Mouse (Mus musculus) adrenal gland, adult 18-20 months (tissue): ENCODE data around the gene Skp1a. TPM values are rescaled to one million over a fixed set of nuclear protein-coding genes. Genes with fewer than 3 reads are reported as not detected.

Source experiments
- DNase-seq, 2 experiments: peaks; one replicate each; pipeline ENCODE4 v3.0.0; 2021 to 2022; ENCODE audit warnings: low spot score in 2 of 2
- total RNA-seq, 2 experiments: library from RNA; stranded (reverse); gene quantifications; 1 replicate in 1 of 2; 2 replicates in 1 of 2; pipeline ENCODE4 v1.2.3; 2021

Skp1a gene
- total RNA-seq, 2 experiments from 2014 or later = 471 to 498 TPM

DNA sequence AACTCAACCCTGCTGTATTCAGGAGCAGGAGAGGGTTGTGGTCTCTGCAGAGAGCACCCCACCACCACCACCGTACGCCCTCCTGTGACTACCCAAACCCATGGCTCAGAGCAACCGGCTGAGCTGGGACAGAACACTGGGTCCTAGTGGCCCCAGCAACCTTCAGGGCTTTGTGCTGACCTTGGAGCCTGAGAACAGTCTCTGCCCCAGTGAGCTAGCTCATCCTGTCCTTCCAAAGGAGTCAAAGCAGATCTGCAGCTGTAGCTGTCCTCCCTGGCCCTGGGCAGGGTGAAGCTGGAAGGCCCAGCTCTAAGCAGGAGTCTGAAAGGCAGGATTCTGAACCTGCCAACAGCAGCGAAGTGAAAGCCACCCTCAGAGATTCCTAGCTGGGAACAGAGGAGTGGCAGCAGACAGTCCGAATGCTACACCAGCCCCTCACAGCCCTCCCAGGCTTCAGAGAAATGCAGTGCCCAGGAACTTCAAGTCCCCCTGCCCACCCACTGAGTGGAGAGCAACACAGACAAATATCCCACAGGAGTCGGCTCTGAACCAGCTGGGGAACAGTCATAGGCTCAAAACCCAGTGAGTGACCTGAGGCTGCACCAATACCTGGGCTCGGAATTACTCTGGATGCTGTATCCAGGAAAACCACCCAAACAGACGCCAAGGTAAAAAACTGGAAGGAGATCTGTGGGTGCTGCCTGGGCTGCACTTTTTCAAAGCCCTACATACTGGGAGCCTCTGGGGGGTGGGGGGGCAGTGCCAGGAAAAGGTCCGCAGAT lies 44.2 kb downstream of the Skp1a start:
- no peak for DNase-seq

DNA sequence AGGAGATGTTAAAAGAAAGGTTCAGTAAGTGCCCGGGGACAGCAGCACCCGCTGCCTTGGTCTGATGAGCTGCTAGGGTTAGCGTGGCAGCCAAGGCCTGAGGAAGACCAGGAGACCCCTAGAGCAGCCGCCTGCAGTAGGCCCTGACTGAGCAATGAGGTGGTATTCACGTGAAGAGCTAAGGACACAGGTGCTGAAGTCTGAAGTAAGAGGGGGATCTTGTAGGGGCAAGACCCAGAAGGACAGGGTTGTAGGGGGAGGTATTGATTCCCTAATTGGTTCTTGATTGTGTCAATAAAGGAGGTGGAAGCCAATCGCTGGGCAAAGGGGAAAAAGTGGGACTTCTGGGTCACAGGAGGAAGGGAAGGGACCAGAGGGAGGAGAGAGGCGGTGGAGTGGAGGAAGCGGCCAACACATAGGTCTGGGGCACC lies 45.2 kb downstream of the Skp1a start:
- no peak for DNase-seq

DNA sequence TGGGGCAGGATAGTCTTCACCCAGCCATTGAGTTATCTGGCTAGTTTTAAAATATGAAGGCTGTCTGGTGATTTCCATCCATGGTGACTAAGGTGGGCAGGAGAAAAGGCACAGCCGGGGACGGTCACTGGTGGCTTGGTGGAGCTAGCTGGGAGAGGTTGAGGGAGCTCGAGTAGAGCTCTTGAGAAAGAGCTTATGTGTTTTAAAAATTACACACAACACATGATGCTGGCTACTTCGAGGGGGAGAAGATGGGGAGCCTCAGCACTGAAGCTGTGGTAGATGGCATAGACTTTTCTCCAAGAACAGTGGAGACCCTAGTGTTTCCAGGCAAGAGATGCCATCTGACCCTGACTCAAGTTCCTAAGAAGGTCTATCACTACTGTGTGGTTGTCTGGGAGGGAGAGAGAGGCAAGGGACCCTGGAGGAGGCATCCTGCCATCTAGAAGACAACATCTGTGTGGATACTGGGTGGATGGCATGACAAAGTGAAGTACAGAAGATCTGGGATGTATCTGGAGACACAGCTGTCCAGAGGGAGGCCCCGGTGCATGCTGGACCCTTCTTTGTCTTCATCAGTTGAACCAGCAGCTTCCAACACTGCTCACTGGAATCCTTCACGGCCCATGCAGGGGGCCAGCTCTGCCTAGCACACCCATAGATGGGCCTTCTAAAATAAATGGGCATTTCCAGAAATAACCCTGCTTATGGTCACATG lies 45.8 kb downstream of the Skp1a start:
- DNase-seq = no peak

DNA sequence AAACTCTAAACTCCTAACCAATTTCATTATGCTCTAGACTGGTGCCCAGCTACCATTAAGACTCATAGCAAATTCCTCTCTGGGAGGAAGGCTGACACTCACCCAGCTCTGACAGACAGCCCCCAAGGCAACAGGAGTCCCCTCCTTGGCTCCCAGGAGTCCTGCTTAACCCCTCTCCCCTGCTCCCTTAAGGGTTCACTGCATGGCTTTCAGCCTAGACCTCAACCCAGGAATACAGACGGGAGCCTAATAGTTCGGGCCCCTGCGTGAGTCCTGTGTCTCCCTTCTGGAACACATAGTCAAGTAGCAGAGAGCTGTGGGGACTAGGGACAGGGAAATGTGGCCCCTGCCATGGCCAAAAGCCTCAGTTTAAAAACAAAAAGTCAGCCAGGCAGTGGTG lies 46.4 kb downstream of the Skp1a start:
- DNase-seq = no peak

DNA sequence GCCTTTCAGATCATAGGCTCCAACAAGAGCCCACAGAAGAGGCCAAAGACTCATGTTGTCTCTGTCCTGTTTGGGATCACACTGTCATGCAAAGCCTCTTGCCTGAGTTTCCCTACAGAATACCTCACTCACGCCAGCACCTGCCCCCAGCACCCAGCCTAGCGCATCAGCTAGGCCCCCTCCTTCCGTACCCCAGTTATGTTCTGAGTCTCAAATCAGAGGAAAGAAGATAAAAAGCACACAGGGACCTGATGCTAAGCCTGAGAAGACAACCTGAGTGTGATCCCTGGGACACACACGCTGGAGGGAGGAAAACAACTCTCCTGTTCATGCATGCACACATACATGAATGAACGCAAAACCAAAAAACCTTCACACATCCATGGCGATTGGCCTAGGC lies 47.2 kb downstream of the Skp1a start:
- no peak for DNase-seq

DNA sequence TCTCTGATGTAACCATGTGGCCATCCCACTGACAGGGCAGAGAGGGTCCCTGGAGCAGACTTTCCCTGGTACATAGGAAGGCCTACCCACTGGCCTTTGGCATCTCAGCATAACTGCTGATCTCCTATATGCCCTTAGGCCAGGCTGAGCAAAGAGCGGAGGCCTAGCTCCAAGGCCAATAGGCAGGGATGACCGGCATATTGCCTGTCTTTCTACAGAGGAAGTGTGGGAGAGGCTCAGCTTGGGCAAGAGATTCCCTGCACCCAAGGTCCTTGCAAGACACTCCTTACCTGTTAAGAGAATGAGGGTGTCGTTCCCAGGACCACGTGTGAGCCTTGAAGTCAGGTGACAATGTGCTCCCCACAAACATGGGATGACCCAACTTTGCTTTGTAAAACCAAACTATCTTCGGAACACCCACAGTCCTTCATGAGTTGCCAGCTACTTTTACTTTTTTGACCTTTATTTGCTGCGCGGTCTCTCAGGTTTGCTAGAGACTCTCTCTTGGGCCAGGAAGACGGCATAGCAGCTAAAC lies 47.9 kb downstream of the Skp1a start:
- DNase-seq = no peak

DNA sequence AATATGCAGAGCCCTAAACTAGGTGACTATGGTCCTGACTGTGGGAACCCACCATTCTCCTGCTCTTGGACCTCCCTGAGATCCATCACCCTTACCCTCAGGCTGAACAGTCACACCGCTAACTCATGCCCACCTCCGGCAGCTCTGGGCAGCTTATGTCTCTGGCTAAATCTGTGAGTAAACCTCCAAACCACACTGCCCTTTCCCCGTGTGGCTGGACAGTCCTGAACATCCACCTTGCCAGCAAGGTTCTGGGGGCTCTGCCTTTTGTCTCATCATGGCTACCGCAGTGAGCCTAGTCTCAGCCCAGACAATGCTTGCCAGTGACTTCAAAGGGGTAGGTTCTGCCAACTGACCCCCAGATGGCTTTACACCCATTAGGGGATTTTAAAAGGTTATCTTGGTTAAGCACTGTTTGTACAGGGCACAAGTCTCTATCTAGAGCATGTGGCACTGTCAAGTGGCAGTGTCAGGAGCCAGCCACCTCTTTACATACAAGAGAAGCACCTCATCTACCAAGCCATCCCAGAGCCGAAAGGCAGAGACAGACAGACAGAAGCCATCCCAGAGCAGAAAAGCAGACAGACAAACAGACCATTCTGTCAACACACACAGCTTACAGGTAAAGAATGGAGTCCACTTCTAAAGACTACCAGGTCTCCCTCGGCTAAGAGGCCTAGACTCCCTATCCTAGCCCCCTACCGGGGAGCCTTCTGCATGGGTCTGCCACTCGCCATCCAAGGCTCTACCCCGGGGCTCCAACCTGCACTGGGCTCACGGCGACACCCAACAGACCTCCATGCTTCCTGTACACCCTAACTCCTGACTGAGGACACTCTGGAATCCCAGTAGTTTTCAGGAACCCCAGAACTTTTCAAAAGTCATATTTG lies 49.0 kb downstream of the Skp1a start:
- no peak for DNase-seq

DNA sequence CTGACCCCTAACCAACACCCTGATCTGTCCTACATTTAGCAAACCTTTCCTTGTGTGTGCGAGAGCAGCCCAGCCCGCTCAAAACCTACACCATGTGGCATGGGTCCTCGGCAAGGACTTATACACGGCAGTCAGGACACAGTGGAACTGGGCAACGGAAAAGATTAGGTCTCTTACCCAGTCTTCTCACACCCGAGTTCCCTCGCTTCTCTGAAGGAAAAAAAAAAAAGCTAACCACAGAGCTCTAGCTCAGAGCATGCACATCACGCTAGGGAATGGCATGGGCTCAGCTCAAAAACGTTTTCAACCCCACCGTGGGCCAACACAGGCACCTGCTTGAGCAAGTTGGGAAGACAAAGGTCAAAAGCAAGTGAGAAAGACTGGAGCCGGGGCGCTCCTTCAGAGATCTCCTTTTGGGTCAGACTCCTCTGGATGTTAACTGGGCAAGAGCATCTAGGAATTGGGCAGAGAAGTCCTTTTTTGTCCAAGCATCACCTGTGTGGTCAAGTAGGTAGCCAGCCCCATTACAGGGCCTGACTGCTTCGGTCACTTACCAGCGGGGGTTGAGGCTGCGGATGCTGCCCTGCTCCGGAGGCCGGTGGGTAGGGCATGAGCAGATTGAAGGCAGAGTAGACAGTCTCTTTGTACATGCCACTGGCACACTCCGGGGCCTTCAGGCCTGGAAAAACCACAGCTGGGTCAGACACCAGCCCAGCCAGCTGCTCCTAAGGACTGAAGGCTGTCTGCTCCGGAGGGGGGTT lies 50.0 kb downstream of the Skp1a start:
- DNase-seq = no peak

DNA sequence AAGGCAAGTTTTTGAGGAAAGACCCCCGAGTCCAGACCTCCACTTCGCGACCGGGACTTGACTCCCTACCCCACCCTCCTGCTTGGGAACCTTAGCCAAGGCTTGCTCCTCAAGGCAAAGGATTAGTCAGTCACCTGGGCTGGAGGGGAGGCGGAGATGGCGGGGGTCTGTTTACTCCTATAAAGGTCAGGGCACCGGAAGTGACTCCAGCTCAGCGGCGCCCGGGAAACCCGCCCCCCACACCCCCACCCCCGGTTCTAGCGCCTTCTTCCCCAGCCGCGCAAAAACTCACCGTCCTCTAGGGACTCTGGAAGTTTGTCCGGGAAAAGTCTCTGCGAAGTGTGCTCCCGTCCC lies 50.6 kb downstream of the Skp1a start:
- DNase-seq = no peak

DNA sequence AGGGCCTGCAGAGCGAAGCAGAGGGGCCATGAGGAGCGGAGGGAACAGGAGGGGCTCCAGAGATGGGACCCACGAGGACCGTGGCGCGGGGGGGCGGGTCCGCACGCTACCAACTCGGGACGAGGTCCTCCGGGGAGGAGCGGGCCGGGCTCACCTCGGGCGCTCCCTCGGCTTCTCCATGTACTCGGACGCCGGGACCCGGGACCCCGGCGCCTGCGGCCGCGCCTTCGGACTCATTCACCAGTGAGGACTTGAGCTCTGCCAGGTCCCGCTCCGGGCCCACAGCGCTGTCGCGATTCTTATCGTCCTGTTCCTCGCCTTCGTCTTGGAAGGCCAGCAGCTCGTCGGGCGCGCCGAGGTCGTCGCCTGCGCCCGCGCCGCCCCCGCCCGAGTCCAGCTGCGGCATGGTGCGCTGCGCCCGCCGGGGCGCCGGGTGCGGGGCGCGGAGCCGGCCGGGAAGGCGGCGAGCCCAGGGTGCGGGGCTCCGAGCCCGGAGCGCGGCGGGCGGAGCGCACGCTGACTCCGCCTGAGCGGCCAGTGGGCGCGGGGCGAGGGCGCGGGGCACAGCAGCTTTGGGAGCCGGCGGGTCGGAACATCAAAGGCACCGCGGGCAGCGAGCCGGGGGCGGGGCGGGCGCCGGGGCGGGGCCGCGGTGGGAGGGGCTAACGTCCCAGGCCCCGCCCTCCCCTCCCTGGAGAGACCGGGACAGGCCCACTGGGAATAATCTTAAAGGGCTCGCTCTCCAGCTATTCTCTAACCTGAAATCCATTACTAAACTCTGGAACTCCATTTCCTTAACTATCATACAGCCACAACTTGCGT lies 51.2 kb downstream of the Skp1a start, which contains the start of gene Tcf7:
Tcf7 (minus strand) TSS at position 241 of the 822 bp plus-strand sequence.
- DNase-seq = peak; percentile 78 to 79

DNA sequence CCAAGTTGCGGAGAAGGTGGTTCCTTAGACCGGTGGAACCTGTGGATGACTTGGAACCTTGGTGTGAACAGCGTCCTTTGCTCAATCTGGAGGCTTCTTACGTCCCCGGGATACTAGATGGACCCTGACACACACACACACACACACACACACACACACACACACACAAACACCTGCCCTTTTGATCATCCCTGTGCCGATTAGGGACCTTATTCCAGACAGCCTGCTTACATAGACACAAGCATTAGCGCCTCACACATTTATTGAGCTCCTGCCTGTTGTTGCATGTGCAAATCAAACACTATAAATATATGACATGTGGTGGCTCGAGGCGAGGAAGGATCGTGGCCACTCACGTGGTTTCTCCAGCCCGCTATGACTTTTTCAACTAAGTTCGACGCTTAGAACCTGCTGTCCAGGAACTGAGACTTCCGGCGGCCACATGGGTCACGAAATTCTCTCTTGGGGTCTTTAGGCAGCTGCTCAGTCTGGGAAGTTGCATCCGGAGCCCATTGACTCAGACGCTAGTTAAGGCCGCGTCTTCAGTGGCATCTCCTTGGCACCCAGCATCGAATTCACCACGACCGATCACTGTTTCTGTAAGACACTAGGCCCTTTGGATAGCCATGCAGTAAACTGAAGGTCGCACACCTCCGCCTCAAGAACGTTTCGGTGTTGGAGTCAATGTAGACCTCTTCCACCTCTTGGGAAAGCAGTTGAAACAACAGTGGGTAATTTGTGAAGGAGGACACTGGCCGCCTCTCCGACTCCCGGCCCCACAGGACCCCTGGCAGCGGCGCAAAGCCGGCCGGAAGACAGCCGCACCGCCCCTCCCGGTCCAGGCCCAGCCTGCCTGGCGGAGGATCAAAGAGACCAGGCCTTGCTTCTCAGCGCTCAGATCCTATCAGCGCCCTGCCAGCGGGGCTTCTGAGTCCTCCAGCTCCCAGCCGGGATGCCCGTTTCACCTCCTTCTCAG lies 52.1 kb downstream of the Skp1a start:
- DNase-seq = peak; percentile 63 to 72

DNA sequence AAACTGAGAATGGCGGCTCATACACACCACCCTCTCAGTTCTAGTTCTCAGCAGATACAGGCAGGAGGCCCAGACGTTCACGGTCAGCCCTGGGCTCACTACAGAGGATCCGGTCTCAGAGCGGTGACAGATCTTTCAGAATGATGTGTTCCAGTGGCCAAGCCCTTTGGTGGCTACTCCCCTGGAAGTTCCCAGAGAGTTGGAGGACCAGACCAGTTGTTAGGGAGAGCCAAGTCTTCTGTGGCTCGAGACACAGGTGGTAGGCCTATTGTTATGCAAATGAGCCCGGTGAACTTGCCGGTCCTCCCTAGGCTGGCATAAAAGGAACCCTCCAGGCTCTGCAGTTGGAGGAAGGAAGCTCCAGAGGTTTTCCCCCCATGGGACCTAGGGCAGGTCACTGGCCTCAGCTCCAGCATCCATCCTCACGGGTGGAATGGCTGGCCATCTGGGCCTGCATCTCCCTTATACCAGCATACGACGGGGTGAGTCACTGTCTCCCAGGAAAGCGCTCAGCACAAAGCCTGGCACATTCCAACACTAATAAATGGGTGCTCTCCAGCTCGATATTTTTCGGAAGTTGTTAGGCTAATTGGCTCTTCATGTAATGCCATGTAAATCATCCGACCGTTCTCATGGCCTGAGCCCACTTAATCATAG lies 54.6 kb downstream of the Skp1a start:
- DNase-seq = no peak

DNA sequence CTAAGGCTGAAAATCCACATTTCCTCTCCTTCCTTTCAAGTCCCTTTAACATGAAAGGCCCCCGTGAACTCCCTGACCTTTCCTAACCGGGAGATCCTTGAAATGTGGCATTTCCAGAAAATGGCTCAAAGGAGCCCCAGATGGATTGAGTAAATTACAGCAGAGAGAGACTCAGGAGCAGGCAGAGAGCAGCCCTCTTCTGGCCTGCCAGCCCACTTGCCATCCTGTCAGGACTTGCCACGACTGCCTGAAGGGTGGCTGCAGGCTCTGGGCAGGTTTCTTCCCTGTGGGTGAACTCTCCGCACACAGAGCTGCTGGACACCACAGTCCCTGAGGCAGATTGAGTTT lies 55.1 kb downstream of the Skp1a start:
- DNase-seq = no peak

DNA sequence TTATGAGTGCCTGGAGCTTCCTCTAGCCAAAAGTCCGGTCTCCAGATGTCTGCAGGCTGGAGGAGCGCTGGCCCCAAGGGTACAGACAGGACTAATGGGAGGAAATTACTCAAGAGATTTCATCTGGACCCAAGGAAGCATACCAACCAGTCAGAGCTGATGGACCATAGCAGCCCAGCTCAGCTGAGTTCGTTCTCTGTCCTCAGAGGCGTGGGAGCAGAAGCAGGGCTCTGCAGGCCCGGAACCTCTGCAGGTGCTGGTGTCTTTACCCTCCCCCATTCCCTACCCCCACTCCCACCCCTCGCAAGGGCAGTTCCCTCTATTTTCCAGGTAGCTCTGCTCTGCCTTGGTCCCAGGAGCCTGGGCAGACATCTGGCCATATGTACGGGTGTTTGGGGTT lies 60.6 kb downstream of the Skp1a start:
- DNase-seq = no peak

DNA sequence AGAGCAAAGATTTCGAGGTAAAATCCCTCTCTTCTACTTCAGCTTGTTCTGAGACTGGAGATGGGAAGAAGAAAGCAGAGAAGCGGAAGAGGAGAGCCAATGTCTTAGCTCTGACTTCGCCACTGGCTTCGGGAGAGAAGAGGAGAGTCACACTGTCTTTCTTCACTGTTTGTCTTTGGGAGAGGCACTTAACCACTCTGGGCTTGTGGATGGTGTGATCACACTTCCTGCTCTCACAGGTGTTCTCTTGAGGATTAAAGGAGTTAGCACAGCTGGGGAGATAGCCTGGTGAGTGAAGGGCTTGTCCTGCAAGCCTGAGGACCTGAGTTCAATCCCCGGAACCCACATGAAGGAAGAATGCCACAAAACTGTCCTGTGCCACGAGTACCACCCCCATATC lies 61.1 kb downstream of the Skp1a start:
- DNase-seq = no peak

DNA sequence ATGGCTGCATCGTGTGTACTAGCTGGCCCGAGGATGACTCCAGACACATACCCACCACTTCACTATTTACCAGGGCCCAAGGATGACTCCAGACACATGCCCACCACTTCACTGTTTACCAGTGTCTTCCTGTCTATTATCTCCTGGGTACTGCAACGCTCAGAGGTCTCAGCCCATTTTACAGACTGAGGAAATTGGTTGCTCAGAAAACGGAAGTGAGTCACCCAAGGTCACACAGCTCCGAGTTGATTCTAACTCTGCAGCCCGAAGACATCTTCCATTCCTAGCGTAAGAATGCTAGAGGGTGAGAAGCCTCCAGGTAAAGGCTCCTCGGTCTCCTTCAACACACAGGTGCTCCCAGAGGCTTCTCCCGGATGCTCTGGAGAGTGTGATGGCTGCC lies 62.3 kb downstream of the Skp1a start:
- no peak for DNase-seq
